ENCODE assay signal across 27 mouse cellular contexts in the genomic region with DNA sequence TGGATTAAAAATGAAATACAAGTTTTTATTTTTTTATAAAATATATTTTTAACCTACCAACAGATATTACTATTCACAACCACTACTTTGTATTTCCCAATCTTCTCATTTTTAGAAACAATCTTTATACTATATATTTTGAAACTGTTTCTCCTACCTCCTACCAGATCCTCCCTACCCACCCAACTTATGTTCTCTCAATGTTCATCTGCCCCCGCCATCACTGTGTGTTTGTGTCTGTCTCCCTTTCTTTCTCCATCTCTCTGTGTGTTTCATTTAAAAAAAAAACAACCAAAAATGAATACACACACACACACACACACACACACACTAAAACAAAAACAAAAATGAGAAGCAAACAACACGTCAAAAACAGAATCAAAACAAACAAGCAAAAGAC.
"Had no signal": no experiment of that assay in that cellular context is flagged by ENCODE, and none has a peak within 500 bp of the region (broad histone marks: within the 10 kb centered on the region; RNA-seq: fewer than 3 reads in every experiment).

No protein-coding gene starts in this region.

- H3K9me3 ChIP-seq: embryonic facial prominence, embryonic 10.5 days; embryonic facial prominence, embryonic 12.5 days; embryonic facial prominence, embryonic 13.5 days; embryonic facial prominence, embryonic 15.5 days; forebrain, embryonic 10.5 days; forebrain, embryonic 12.5 days; forebrain, embryonic 13.5 days; forebrain, embryonic 15.5 days; heart, embryonic 10.5 days had no signal

- H3K27me3 ChIP-seq: embryonic facial prominence, embryonic 12.5 days; embryonic facial prominence, embryonic 13.5 days; embryonic facial prominence, embryonic 15.5 days; forebrain, embryonic 12.5 days; forebrain, embryonic 13.5 days; forebrain, embryonic 15.5 days had no signal

- H3K4me2 ChIP-seq: embryonic facial prominence, embryonic 12.5 days; embryonic facial prominence, embryonic 13.5 days; embryonic facial prominence, embryonic 15.5 days; forebrain, embryonic 12.5 days; forebrain, embryonic 13.5 days; forebrain, embryonic 15.5 days had no signal

- DNase-seq: cerebellum, adult 8-10 months; cerebellum, adult 9-10 months; cerebellum, adult 9-11 months; cerebellum, postnatal 14 days; cerebellum, postnatal 25 days; cerebellum, postnatal 36 days; embryo, embryonic 11 days; forebrain, postnatal 0 days; gastrocnemius, adult 2 months; gastrocnemius, postnatal 14 days; gastrocnemius, postnatal 25 days; gastrocnemius, postnatal 36 days; heart, adult 11 months; heart, adult 18-20 months; heart, adult 2 months had no signal

- H3K27ac ChIP-seq: embryonic facial prominence, embryonic 10.5 days; embryonic facial prominence, embryonic 12.5 days; embryonic facial prominence, embryonic 13.5 days; embryonic facial prominence, embryonic 15.5 days; forebrain, embryonic 10.5 days; forebrain, embryonic 12.5 days; forebrain, embryonic 13.5 days; forebrain, embryonic 15.5 days; gastrocnemius, adult 2 months; heart, adult 2 months; heart, embryonic 10.5 days had no signal

- H3K9ac ChIP-seq: embryonic facial prominence, embryonic 12.5 days; embryonic facial prominence, embryonic 13.5 days; embryonic facial prominence, embryonic 15.5 days; forebrain, embryonic 12.5 days; forebrain, embryonic 13.5 days; forebrain, embryonic 15.5 days; forebrain, postnatal 0 days had no signal

- ATAC-seq: forebrain, embryonic 13.5 days; forebrain, embryonic 14.5 days; forebrain, embryonic 15.5 days; forebrain, embryonic 16.5 days; forebrain, postnatal 0 days had no signal

- H3K4me3 ChIP-seq: embryonic facial prominence, embryonic 10.5 days; embryonic facial prominence, embryonic 12.5 days; embryonic facial prominence, embryonic 13.5 days; embryonic facial prominence, embryonic 15.5 days; erythroblast, embryonic 14.5 days; forebrain, embryonic 10.5 days; forebrain, embryonic 12.5 days; forebrain, embryonic 13.5 days; forebrain, embryonic 15.5 days; gastrocnemius, adult 2 months; heart, adult 2 months; heart, embryonic 10.5 days had no signal

- H3K36me3 ChIP-seq: embryonic facial prominence, embryonic 10.5 days; embryonic facial prominence, embryonic 12.5 days; embryonic facial prominence, embryonic 13.5 days; embryonic facial prominence, embryonic 15.5 days; forebrain, embryonic 10.5 days; forebrain, embryonic 12.5 days; forebrain, embryonic 15.5 days; heart, embryonic 10.5 days had no signal
